Mouse (Mus musculus) heart, adult 2 months (tissue): ENCODE data around the gene Magi2.

ENCODE experiments used
- CTCF ChIP-seq: fragments of 200-600 bp; IDR thresholded peaks from 2 replicates; pipeline ENCODE4 v1.8.1; 2022; ENCODE audit warnings: antibody characterized with exemption, mild to moderate bottlenecking, moderate library complexity
- EP300 ChIP-seq: fragments of 200-500 bp; IDR thresholded peaks from 2 replicates; pipeline ENCODE4 v1.6.1; 2011; ENCODE audit warnings: low read depth, low read length, control low read depth; ENCODE audit not compliant: insufficient read depth

- no peak for TF ChIP-seq CTCF
- TF ChIP-seq EP300, result no peak
Observed at GRCm38 (mm10) chr5:20609206-20609935, 1382.5 kb downstream of the Magi2 start.
